Mouse (Mus musculus) stomach, postnatal 0 days (tissue): ENCODE results near the gene Chga. TPM values are rescaled to one million over a fixed set of nuclear protein-coding genes. Genes with fewer than 3 reads are reported as not detected.
A peak's percentile ranks its signal among the peaks of the same experiment; 100 is the strongest.

Experiments used
- ATAC-seq: fragments of 200-750 bp; cut with Nextera tagmentation; 2 replicates; pipeline ENCODE4 v1.8.0; 2017; ENCODE audit not compliant: low FRiP score, low TSS enrichment
- DNase-seq: peaks from one replicate; pipeline ENCODE4 v3.0.0-alpha.2; 2016; ENCODE audit warnings: low spot score
- H3K27ac ChIP-seq: fragments of 300-500 bp; sonication (generic); replicated peaks from 2 replicates; pipeline ENCODE4 v1.5.1; 2014; ENCODE audit warnings: mild to moderate bottlenecking, control low read depth
- H3K27me3 ChIP-seq: fragments of 300-500 bp; sonication (generic); 2 replicates; pipeline ENCODE4 v1.6.1; 2014; ENCODE audit warnings: low read length; ENCODE audit not compliant: control insufficient read depth, insufficient read depth
- H3K36me3 ChIP-seq: fragments of 300-500 bp; sonication (generic); 2 replicates; pipeline ENCODE4 v1.6.1; 2014; ENCODE audit warnings: low read length, mixed read lengths; ENCODE audit not compliant: control insufficient read depth, insufficient read depth
- H3K4me1 ChIP-seq: fragments of 300-500 bp; sonication (generic); replicated peaks from 2 replicates; pipeline ENCODE4 v1.6.1; 2014; ENCODE audit warnings: antibody characterized with exemption; ENCODE audit not compliant: control insufficient read depth, insufficient read depth
- H3K4me2 ChIP-seq: fragments of 300-500 bp; sonication (generic); replicated peaks from 2 replicates; pipeline ENCODE4 v1.6.1; 2014; ENCODE audit warnings: low read depth, mild to moderate bottlenecking, control low read depth, moderate library complexity
- H3K4me3 ChIP-seq: fragments of 300-500 bp; sonication (generic); 2 replicates; pipeline ENCODE4 v1.5.1; 2014; ENCODE audit warnings: low read depth, low read length, control low read depth
- H3K9ac ChIP-seq: fragments of 300-500 bp; sonication (generic); 2 replicates; pipeline ENCODE4 v1.6.1; 2014; ENCODE audit warnings: mild to moderate bottlenecking, low read length, control low read depth, mixed read lengths
- H3K9me3 ChIP-seq: fragments of 300-500 bp; sonication (generic); 2 replicates; pipeline ENCODE4 v1.6.1; 2016; ENCODE audit warnings: low read length; ENCODE audit not compliant: control insufficient read depth
- CTCF ChIP-seq: IDR thresholded peaks from 2 replicates; pipeline ENCODE4 v1.5.1; 2016; ENCODE audit warnings: antibody characterized with exemption, low read depth, mild to moderate bottlenecking, moderate library complexity
- EP300 ChIP-seq: optimal IDR thresholded peaks from 2 replicates; pipeline ENCODE3; 2016; ENCODE audit warnings: antibody characterized with exemption
- WGBS: fragments of 180-500 bp; shearing (Covaris S2); extraction: QIAGEN DNeasy Blood & Tissue Kit; methylation state at CpG from one replicate; pipeline ENCODE4 v1.1.7; 2014; 5-methylcytosine and 5-hydroxymethylcytosine counted together
- polyA plus RNA-seq: library from polyadenylated mRNA; unstranded; fragments of >200 nt; fragmentation: Nextera tagmentation; extraction: Ambion mirVana; gene quantifications from 2 replicates; pipeline ENCODE4 v1.2.1, GENCODE M21; 2015

Chga gene
- polyA plus RNA-seq, 1 experiment from 2014 or later, result 28.9 TPM

GRCm38 (mm10) chr12:102596410-102596809 is 41.6 kb downstream of the Chga start:
- Histone ChIP-seq H3K27me3 (no peaks in the 10 kb centered on the region), H3K9me3 (no peaks in the 10 kb centered on the region), H3K9ac (no peak overlapping the region), H3K27ac (no peak overlapping the region), H3K4me1 (peaks cover 3% of the 10 kb centered on the region; the same call in 1 of the 2 replicates), H3K36me3 (no peaks in the 10 kb centered on the region), H3K4me3 (no peak overlapping the region), H3K4me2 (no peak overlapping the region)
- WGBS, result 70% methylated on average over 7 of the region's 7 CpGs
- DNase-seq (no peak), ATAC-seq (no peak)
- no peak for TF ChIP-seq EP300
- peak; percentile 63 for TF ChIP-seq CTCF

GRCm38 (mm10) chr12:102597466-102597865 is 42.7 kb downstream of the Chga start:
- TF ChIP-seq CTCF, result no peak
- no peak for TF ChIP-seq EP300
- H3K4me2 ChIP-seq, result no peak overlapping the region
- peak overlapping the region; percentile 25 for H3K27ac ChIP-seq
- H3K27me3 ChIP-seq, result no peaks in the 10 kb centered on the region
- peak; percentile 14; the same call in 1 of the 2 replicates for ATAC-seq
- WGBS, result 27% methylated on average over 4 of the region's 4 CpGs
- no peak overlapping the region for H3K9ac ChIP-seq
- H3K9me3 ChIP-seq, result no peaks in the 10 kb centered on the region
- H3K4me3 ChIP-seq, result no peak overlapping the region
- DNase-seq, result no peak
- H3K4me1 ChIP-seq, result peaks cover 3% of the 10 kb centered on the region; the same call in 1 of the 2 replicates
- H3K36me3 ChIP-seq, result no peaks in the 10 kb centered on the region

GRCm38 (mm10) chr12:102598535-102598934 is 43.8 kb downstream of the Chga start:
- no peak overlapping the region for H3K9ac ChIP-seq
- no peak overlapping the region for H3K4me3 ChIP-seq
- H3K4me2 ChIP-seq, result no peak overlapping the region
- H3K27me3 ChIP-seq, result no peaks in the 10 kb centered on the region
- no peak for ATAC-seq
- no peaks in the 10 kb centered on the region for H3K36me3 ChIP-seq
- DNase-seq, result no peak
- H3K27ac ChIP-seq, result no peak overlapping the region
- WGBS, result 98% methylated on average over 3 of the region's 3 CpGs
- peak; percentile 52 for TF ChIP-seq CTCF
- TF ChIP-seq EP300, result no peak
- H3K9me3 ChIP-seq, result no peaks in the 10 kb centered on the region
- peaks cover 3% of the 10 kb centered on the region; the same call in 1 of the 2 replicates for H3K4me1 ChIP-seq

- Histone ChIP-seq H3K4me1 (peaks cover 3% of the 10 kb centered on the region; the same call in 1 of the 2 replicates), H3K36me3 (no peaks in the 10 kb centered on the region; the same call in 1 of the 2 replicates), H3K27me3 (no peaks in the 10 kb centered on the region), H3K27ac (no peak overlapping the region), H3K4me3 (no peak overlapping the region), H3K9me3 (no peaks in the 10 kb centered on the region), H3K4me2 (no peak overlapping the region), H3K9ac (no peak overlapping the region)
- no peak for DNase-seq
- 77% methylated on average over 7 of the region's 7 CpGs for WGBS
- TF ChIP-seq CTCF (no peak), EP300 (no peak)
- no peak for ATAC-seq
These were observed 45.0 kb downstream of the Chga start for GRCm38 (mm10) chr12:102599801-102600200.

- Histone ChIP-seq H3K9me3 (no peaks in the 10 kb centered on the region), H3K4me2 (no peak overlapping the region), H3K27me3 (no peaks in the 10 kb centered on the region), H3K9ac (no peak overlapping the region), H3K36me3 (no peaks in the 10 kb centered on the region; the same call in 1 of the 2 replicates), H3K4me1 (peaks cover 3% of the 10 kb centered on the region; the same call in 1 of the 2 replicates), H3K27ac (no peak overlapping the region), H3K4me3 (no peak overlapping the region)
- TF ChIP-seq CTCF, result no peak
- TF ChIP-seq EP300, result no peak
- ATAC-seq (no peak), DNase-seq (no peak)
- 65% methylated on average over 6 of the region's 6 CpGs for WGBS
These were observed 45.6 kb downstream of the Chga start for GRCm38 (mm10) chr12:102600345-102600744.

- no peak for ATAC-seq
- H3K36me3 ChIP-seq, result no peaks in the 10 kb centered on the region; the same call in 1 of the 2 replicates
- H3K4me2 ChIP-seq, result no peak overlapping the region
- H3K9ac ChIP-seq, result no peak overlapping the region
- WGBS, result 53% methylated on average over 8 of the region's 8 CpGs
- H3K27ac ChIP-seq, result no peak overlapping the region
- no peak for DNase-seq
- no peak for TF ChIP-seq EP300
- TF ChIP-seq CTCF, result no peak
- H3K4me3 ChIP-seq, result no peak overlapping the region
- H3K9me3 ChIP-seq, result no peaks in the 10 kb centered on the region
- peaks cover 3% of the 10 kb centered on the region; the same call in 1 of the 2 replicates for H3K4me1 ChIP-seq
- no peaks in the 10 kb centered on the region for H3K27me3 ChIP-seq
These were observed 47.1 kb downstream of the Chga start for GRCm38 (mm10) chr12:102601847-102602246.
